8 mouse cellular contexts compared by ENCODE assay signal in genomic region chr9:61378516-61378915, GRCm38 (mm10). TPM values are rescaled to one million over a fixed set of nuclear protein-coding genes. Genes with fewer than 3 reads are reported as not detected.
DNase-seq lines count a peak whose midpoint lies in the region; ATAC-seq lines count a peak whose summit lies in the region.

No protein-coding gene starts in this region.

- no peak overlapping the region for H3K9ac ChIP-seq in kidney, embryonic 16.5 days (replicated peaks; ENCODE audit: low read length)
- no peak overlapping the region for H3K9ac ChIP-seq in intestine, embryonic 15.5 days
- no peak overlapping the region for H3K9ac ChIP-seq in neural tube, embryonic 14.5 days (replicated peaks; ENCODE audit: low read depth, low read length)

- H3K9me3 ChIP-seq in kidney, embryonic 16.5 days (ENCODE audit: low read length): no peaks in the 10 kb centered on the region
- H3K9me3 ChIP-seq in intestine, embryonic 15.5 days: no peaks in the 10 kb centered on the region
- no peaks in the 10 kb centered on the region for H3K9me3 ChIP-seq in neural tube, embryonic 14.5 days (ENCODE audit: control insufficient read depth, low read length)

- 25% methylated on average over 8 of the region's 8 CpGs for WGBS in kidney, embryonic 16.5 days
- 49% methylated on average over 8 of the region's 8 CpGs for WGBS in intestine, embryonic 15.5 days
- 8% methylated on average over 8 of the region's 8 CpGs for WGBS in neural tube, embryonic 14.5 days

- H3K27ac ChIP-seq in kidney, embryonic 16.5 days (ENCODE audit: low read length): no peak overlapping the region
- no peak overlapping the region for H3K27ac ChIP-seq in intestine, embryonic 15.5 days
- no peak overlapping the region for H3K27ac ChIP-seq in neural tube, embryonic 14.5 days (ENCODE audit: low read depth, low read length)

- H3K4me2 ChIP-seq in kidney, embryonic 16.5 days (replicated peaks; ENCODE audit: low read depth, low read length): no peak overlapping the region
- peak overlapping the region; percentile 17; the same call in 1 of the 2 replicates for H3K4me2 ChIP-seq in intestine, embryonic 15.5 days (replicated peaks)
- H3K4me2 ChIP-seq in neural tube, embryonic 14.5 days (ENCODE audit: low read depth, low read length): peak overlapping the region; percentile 97

- no peaks in the 10 kb centered on the region for H3K27me3 ChIP-seq in kidney, embryonic 16.5 days (ENCODE audit: insufficient read depth, low read length)
- no peaks in the 10 kb centered on the region for H3K27me3 ChIP-seq in intestine, embryonic 15.5 days (replicated peaks)
- H3K27me3 ChIP-seq in neural tube, embryonic 14.5 days (ENCODE audit: control insufficient read depth, insufficient read depth, low read length): no peaks in the 10 kb centered on the region

- no peak overlapping the region for H3K4me3 ChIP-seq in kidney, embryonic 16.5 days (ENCODE audit: low read length)
- no peak overlapping the region for H3K4me3 ChIP-seq in intestine, embryonic 15.5 days (replicated peaks)
- H3K4me3 ChIP-seq in neural tube, embryonic 14.5 days (ENCODE audit: low read depth, low read length): no peak overlapping the region

- ATAC-seq in kidney, embryonic 16.5 days (ENCODE audit: low FRiP score, low TSS enrichment): no peak
- ATAC-seq in intestine, embryonic 15.5 days: no peak
- ATAC-seq in neural tube, embryonic 14.5 days (ENCODE audit: low read depth): no peak

- H3K36me3 ChIP-seq in kidney, embryonic 16.5 days (ENCODE audit: insufficient read depth, low read length): peaks cover 15% of the 10 kb centered on the region
- H3K36me3 ChIP-seq in intestine, embryonic 15.5 days: peaks cover 3% of the 10 kb centered on the region; the same call in 1 of the 2 replicates
- H3K36me3 ChIP-seq in neural tube, embryonic 14.5 days (ENCODE audit: control insufficient read depth, insufficient read depth, low read length): 0 out of 2 replicates have a peak, but pooled peaks cover 3% of the 10 kb centered on the region

- DNase-seq in kidney, adult 11 months: peak; percentile 30
- peak; percentile 81 for DNase-seq in MN1 (ENCODE audit: low spot score)
- DNase-seq in fibroblast of lung, adult 2 months (ENCODE audit: low read depth): peak; percentile 65
- no peak for DNase-seq in thymus, postnatal 10 days (ENCODE audit: low spot score in 2 of 2)
- no peak for DNase-seq in kidney, postnatal 10 days

- H3K4me1 ChIP-seq in kidney, embryonic 16.5 days (ENCODE audit: insufficient read depth, low read length): peaks cover 72% of the 10 kb centered on the region
- H3K4me1 ChIP-seq in intestine, embryonic 15.5 days (replicated peaks): peaks cover 75% of the 10 kb centered on the region
- peaks cover 81% of the 10 kb centered on the region for H3K4me1 ChIP-seq in neural tube, embryonic 14.5 days (ENCODE audit: control insufficient read depth, insufficient read depth, low read length)

RNA-seq across cellular contexts. Expression of gene Tle3, which starts 6.3 kb away (rescaled TPM):
- polyA plus RNA-seq in kidney, embryonic 16.5 days (2015; fragmentation: Nextera tagmentation; extraction: Ambion mirVana): 26.0 and 30.8 TPM in 2 replicates
- 18.6 and 20.3 TPM in 2 replicates for polyA plus RNA-seq in intestine, embryonic 15.5 days (2015; fragmentation: Nextera tagmentation; extraction: Ambion mirVana)
- 18.7 and 22.5 TPM in 2 replicates for polyA plus RNA-seq in neural tube, embryonic 14.5 days (2014; fragmentation: Nextera tagmentation; extraction: Ambion mirVana)

Comparison
In these comparisons a context has a peak if more than half of its experiments do, and no peak if none do; other contexts are left out.
1. DNase-seq: peak in kidney, adult 11 months (single experiment), MN1 (single experiment) and fibroblast of lung, adult 2 months (single experiment); none in thymus, postnatal 10 days (0 of 2) and kidney, postnatal 10 days (single experiment).